Mouse (Mus musculus): Measurements from ENCODE around the gene Nol10. TPM values are rescaled to one million over a fixed set of nuclear protein-coding genes. Genes with fewer than 3 reads are reported as not detected.

Nol10 gene
- total RNA-seq (2021) = 1 to 10 TPM; 8.0 to 8.1 TPM
- polyA plus RNA-seq (2012; rRNA removed) = 2.7 and 4.3 TPM in 2 replicates
- long read RNA-seq, partial matches to known transcripts = 0 of 4 reads
- long read RNA-seq, other reads (novel, unspliced or antisense) = 0 of 4 reads

GRCm38 (mm10) chr12:17348048-17349036 is at the start of gene Nol10:
Nol10 (plus strand) TSS chr12:17348458.
- Histone ChIP-seq H3K27ac (peak within 1 kb of the TSS; percentile 71), H3K79me2 (replicated peaks; ENCODE audit: control insufficient read depth, insufficient read depth, low read length) (no peaks in the 10 kb centered on the region; the same call in 1 of the 2 replicates), H3K9ac (ENCODE audit: low read depth, low read length) (peak within 1 kb of the TSS; percentile 64), H3K27me3 (ENCODE audit: control insufficient read depth, insufficient read depth, low read length) (no peaks in the 10 kb centered on the region), H3K4me1 (ENCODE audit: control insufficient read depth, insufficient read depth, low read length) (peaks cover 2% of the 10 kb centered on the region), H3K36me3 (ENCODE audit: control insufficient read depth, insufficient read depth, low read length) (no peaks in the 10 kb centered on the region; the same call in 1 of the 2 replicates), H3K4me3 (peak within 1 kb of the TSS; percentile 64)
- peak; percentile 91 to 92 for DNase-seq
- TF ChIP-seq EP300 (IDR thresholded peaks at IDR 0.05; ENCODE audit: insufficient read depth, low read depth, low read length) (peak; percentile 68; the same call in 1 of the 2 replicates), POLR2A (IDR thresholded peaks at IDR 0.05; ENCODE audit: insufficient read depth, low read depth, low read length) (peak; percentile 95), CTCF (IDR thresholded peaks at IDR 0.05) (no peak)
- intact Hi-C loops (cut with DNase I) = loop anchor here (5.0 kb wide), 1 partner anchor 81 kb away; the partner anchor contains the start of gene Pdia6
- WGBS = 1% methylated on average over 42 of the region's 42 CpGs

- Histone ChIP-seq H3K27ac (no peak overlapping the region), H3K27me3 (ENCODE audit: control insufficient read depth, insufficient read depth, low read length) (no peaks in the 10 kb centered on the region), H3K79me2 (replicated peaks; ENCODE audit: control insufficient read depth, insufficient read depth, low read length) (no peaks in the 10 kb centered on the region), H3K4me1 (ENCODE audit: control insufficient read depth, insufficient read depth, low read length) (no peaks in the 10 kb centered on the region), H3K36me3 (ENCODE audit: control insufficient read depth, insufficient read depth, low read length) (no peaks in the 10 kb centered on the region), H3K9ac (ENCODE audit: low read depth, low read length) (no peak overlapping the region), H3K4me3 (no peak overlapping the region)
- TF ChIP-seq CTCF (IDR thresholded peaks at IDR 0.05) (no peak), EP300 (IDR thresholded peaks at IDR 0.05; ENCODE audit: insufficient read depth, low read depth, low read length) (no peak), POLR2A (IDR thresholded peaks at IDR 0.05; ENCODE audit: insufficient read depth, low read depth, low read length) (no peak)
- DNase-seq = no peak
- intact Hi-C loops (cut with DNase I) = no loop called here
- WGBS = 94% methylated on average over 1 of the region's 1 CpGs
Measured at GRCm38 (mm10) chr12:17299902-17300301, 48.4 kb upstream of the Nol10 start.

DNA sequence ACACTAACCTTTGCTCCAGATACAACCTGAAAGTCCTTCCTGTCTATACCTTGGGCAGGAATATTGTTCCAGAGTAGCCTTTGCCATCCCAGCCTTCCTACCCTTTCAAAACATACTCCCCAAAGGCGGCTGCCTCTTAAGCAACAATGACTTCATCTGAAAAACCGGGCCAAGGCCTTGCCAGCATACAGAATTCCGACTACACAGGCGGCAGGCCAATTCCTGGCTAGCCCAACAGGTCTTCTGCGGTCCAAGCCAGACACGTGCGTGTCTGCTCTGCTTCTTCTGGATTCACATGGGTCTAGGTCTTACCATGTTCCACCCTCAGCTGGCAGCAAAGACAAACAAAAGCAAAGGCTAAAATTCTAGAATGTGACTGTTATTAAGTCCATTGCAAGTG is 42.8 kb upstream of the Nol10 start:
- peak in 1 of 2 experiments; percentile 56 for DNase-seq
- H3K27ac ChIP-seq = no peak overlapping the region
- no peak overlapping the region for H3K4me3 ChIP-seq
- intact Hi-C loops (cut with DNase I) = no loop called here
- no peaks in the 10 kb centered on the region for H3K27me3 ChIP-seq (ENCODE audit: control insufficient read depth, insufficient read depth, low read length)
- no peaks in the 10 kb centered on the region for H3K4me1 ChIP-seq (ENCODE audit: control insufficient read depth, insufficient read depth, low read length)
- no peaks in the 10 kb centered on the region for H3K79me2 ChIP-seq (replicated peaks; ENCODE audit: control insufficient read depth, insufficient read depth, low read length)
- H3K9ac ChIP-seq (ENCODE audit: low read depth, low read length) = no peak overlapping the region
- no peaks in the 10 kb centered on the region for H3K36me3 ChIP-seq (ENCODE audit: control insufficient read depth, insufficient read depth, low read length)
- WGBS = 71% methylated on average over 7 of the region's 7 CpGs
- TF ChIP-seq POLR2A (IDR thresholded peaks at IDR 0.05; ENCODE audit: insufficient read depth, low read depth, low read length) (no peak), EP300 (IDR thresholded peaks at IDR 0.05; ENCODE audit: insufficient read depth, low read depth, low read length) (no peak), CTCF (IDR thresholded peaks at IDR 0.05) (no peak)

DNA sequence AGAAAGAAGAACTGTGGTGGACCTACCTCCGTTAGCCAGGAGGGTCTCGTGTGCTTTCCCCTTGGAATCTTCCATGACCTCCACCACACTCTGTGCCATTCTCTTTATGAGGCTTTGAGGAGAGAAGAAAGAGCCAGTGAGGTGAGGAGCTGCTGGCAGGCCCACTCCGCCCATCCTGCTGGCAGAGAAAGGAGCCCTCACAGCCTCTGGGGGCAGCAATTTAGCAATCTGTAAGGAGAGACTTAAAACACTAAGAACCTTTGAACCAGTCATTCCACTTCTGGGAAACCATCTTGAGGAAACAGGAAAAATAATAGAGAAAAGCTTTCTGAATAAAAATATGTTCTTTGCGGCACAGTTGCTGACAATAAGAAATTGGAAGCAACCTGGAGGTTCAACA is 40.0 kb upstream of the Nol10 start:
- Histone ChIP-seq H3K9ac (ENCODE audit: low read depth, low read length) (no peak overlapping the region), H3K27me3 (ENCODE audit: control insufficient read depth, insufficient read depth, low read length) (no peaks in the 10 kb centered on the region), H3K4me3 (no peak overlapping the region), H3K36me3 (ENCODE audit: control insufficient read depth, insufficient read depth, low read length) (no peaks in the 10 kb centered on the region), H3K27ac (no peak overlapping the region), H3K4me1 (ENCODE audit: control insufficient read depth, insufficient read depth, low read length) (no peaks in the 10 kb centered on the region), H3K79me2 (replicated peaks; ENCODE audit: control insufficient read depth, insufficient read depth, low read length) (no peaks in the 10 kb centered on the region)
- 66% methylated on average over 4 of the region's 4 CpGs for WGBS
- TF ChIP-seq CTCF (IDR thresholded peaks at IDR 0.05) (no peak), POLR2A (IDR thresholded peaks at IDR 0.05; ENCODE audit: insufficient read depth, low read depth, low read length) (no peak), EP300 (IDR thresholded peaks at IDR 0.05; ENCODE audit: insufficient read depth, low read depth, low read length) (no peak)
- intact Hi-C loops (cut with DNase I) = no loop called here
- no peak for DNase-seq

- H3K36me3 ChIP-seq (ENCODE audit: control insufficient read depth, insufficient read depth, low read length) = no peaks in the 10 kb centered on the region
- 65% methylated on average over 16 of the region's 16 CpGs for WGBS
- no peak overlapping the region for H3K4me3 ChIP-seq
- H3K4me1 ChIP-seq (ENCODE audit: control insufficient read depth, insufficient read depth, low read length) = no peaks in the 10 kb centered on the region
- DNase-seq = no peak
- H3K9ac ChIP-seq (ENCODE audit: low read depth, low read length) = no peak overlapping the region
- H3K79me2 ChIP-seq (replicated peaks; ENCODE audit: control insufficient read depth, insufficient read depth, low read length) = no peaks in the 10 kb centered on the region
- intact Hi-C loops (cut with DNase I) = no loop called here
- H3K27ac ChIP-seq = no peak overlapping the region
- H3K27me3 ChIP-seq (ENCODE audit: control insufficient read depth, insufficient read depth, low read length) = no peaks in the 10 kb centered on the region
- TF ChIP-seq EP300 (IDR thresholded peaks at IDR 0.05; ENCODE audit: insufficient read depth, low read depth, low read length) (no peak), POLR2A (IDR thresholded peaks at IDR 0.05; ENCODE audit: insufficient read depth, low read depth, low read length) (no peak), CTCF (IDR thresholded peaks at IDR 0.05) (no peak)
Measured at GRCm38 (mm10) chr12:17310852-17311839, 37.1 kb upstream of the Nol10 start.
